Mouse (Mus musculus): ENCODE results near the gene Nanos3.

DNA sequence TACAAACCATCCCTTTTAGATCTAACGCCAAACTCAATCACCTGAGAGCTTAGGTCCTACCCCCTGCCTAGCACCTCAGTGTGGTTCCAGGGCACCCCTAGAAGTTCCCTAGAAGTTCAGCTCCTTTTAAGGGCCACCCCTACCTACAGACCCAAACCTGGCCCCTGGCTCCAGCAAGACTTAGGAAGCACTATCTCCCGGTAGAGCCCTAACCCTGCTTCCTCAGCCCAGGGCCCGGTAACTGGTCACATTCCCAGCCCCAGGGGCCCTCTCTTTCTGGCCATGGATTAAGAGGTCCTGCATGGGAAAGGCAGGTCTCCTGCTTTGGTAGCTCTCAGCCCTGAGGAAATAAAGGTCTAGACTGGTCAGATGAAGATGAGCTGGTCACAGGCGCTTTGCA, 5.1 kb downstream of the Nanos3 start:
- TF ChIP-seq HCFC1 (IDR thresholded peaks at IDR 0.05; ENCODE audit: low read depth, low read length) (no peak), POLR2A (IDR thresholded peaks at IDR 0.05; ENCODE audit: low read depth, low read length) (no peak), TCF12 (IDR thresholded peaks at IDR 0.05; ENCODE audit: low read depth, low read length) (no peak), CTCF (conservative IDR thresholded peaks at IDR 0.05 in 1 of 2, IDR thresholded peaks at IDR 0.05 in 1 of 2; ENCODE audit: low read depth in 2 of 2, low read length in 2 of 2) (no peak), EP300 (IDR thresholded peaks at IDR 0.05; ENCODE audit: low read length) (no peak), ZMIZ1 (IDR thresholded peaks at IDR 0.05; ENCODE audit: low read depth, low read length) (no peak), JUN (IDR thresholded peaks at IDR 0.05; ENCODE audit: insufficient read depth, low read depth, low read length) (no peak), ETS1 (conservative IDR thresholded peaks at IDR 0.05; ENCODE audit: low read depth, low read length) (no peak), UBTF (IDR thresholded peaks at IDR 0.05; ENCODE audit: low read depth, low read length) (no peak), TBP (conservative IDR thresholded peaks at IDR 0.05; ENCODE audit: low read depth, low read length) (no peak), ZKSCAN1 (IDR thresholded peaks at IDR 0.05; ENCODE audit: borderline replicate concordance, low read depth, low read length) (no peak), POLR2AphosphoS2 (IDR thresholded peaks at IDR 0.05; ENCODE audit: low read depth, low read length) (no peak), MAZ (IDR thresholded peaks at IDR 0.05; ENCODE audit: low read depth, low read length) (no peak)

Measured in CH12.LX (cell line).